Mouse (Mus musculus) liver, adult 2 months (tissue): ENCODE data around the gene Psmd14.

Experiments
- CTCF ChIP-seq: fragments of 200-500 bp; IDR thresholded peaks from 2 replicates; pipeline ENCODE4 v1.5.1; 2011; ENCODE audit warnings: low read depth, low read length, control low read depth
- POLR2A ChIP-seq: fragments of 200-500 bp; IDR thresholded peaks from 2 replicates; pipeline ENCODE4 v1.6.1; 2011; ENCODE audit warnings: low read length, control low read depth; ENCODE audit not compliant: insufficient read depth; ENCODE audit errors: extremely low read depth

GRCm38 (mm10) chr2:61798048-61798447 lies 86.6 kb downstream of the Psmd14 start:
- TF ChIP-seq CTCF (no peak), POLR2A (no peak)
